Comparison of ENCODE assay signal across 8 mouse cellular contexts in the genomic region with DNA sequence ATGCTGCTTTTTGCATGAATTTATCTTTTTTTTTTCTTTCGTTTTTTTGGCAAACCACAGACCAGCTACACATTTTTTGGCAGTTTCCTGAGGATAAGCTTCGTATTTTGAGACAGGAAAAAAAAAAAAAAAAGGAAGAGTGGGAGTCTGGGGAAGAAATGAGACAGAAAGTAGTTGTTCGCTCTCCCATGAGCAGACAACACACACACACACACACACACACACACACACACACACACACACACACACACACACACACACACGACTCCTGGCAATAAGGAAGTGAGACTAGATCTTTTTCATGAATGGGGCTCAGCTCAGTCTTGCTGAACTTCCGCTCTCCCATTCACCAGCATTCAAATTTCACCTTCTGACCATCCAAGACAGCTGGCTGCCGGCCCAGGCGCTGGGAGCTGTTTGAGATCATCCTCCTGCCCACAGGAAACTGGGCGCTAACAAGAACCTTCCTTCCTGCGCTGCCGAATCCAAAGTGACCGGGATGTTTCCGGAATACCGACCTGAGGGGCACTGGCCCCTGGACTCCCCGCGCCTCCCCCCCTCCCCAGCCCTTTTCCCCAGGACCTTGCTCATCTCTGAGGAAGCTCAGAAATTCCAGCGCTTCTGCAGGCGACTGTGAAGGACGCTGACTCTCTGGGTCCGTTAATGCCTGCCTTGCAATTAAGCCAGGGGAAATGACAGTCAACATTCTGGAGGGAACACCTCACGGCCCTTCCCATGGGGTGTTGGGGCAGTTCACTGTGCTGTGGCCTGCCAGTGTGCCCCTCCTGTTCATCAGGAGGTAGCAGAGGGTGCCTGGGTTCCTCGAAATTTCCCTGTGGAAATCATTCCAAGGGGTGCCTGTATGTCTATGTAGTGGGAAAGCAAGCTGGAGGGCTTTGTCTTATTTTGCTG.
DNase-seq lines count a peak whose midpoint lies in the region; ATAC-seq and TF ChIP-seq lines count a peak whose summit lies in the region.

No protein-coding gene starts in this region.

- intact Hi-C loops in gastrocnemius, postnatal 14 days (cut with DNase I; ENCODE audit: low total_unique reads): no loop called here

- DNase-seq in adrenal gland, adult (ENCODE audit: inconsistent age in 2 of 2, low spot score in 1 of 2): peak; percentile 81 to 90
- DNase-seq in gastrocnemius, postnatal 14 days: peak; percentile 78
- peak; percentile 37 to 46 for DNase-seq in left cerebral cortex, adult 8-10 months (ENCODE audit: low spot score in 2 of 2)
- DNase-seq in right cerebral cortex, adult 18-20 months: peak; percentile 68
- peak; percentile 26 to 61 for DNase-seq in urinary bladder, postnatal 36 days (ENCODE audit: low spot score in 2 of 2)

- H3K4me3 ChIP-seq in cortical plate, adult 2 months (ENCODE audit: insufficient read depth, low read length): peak overlapping the region; percentile 16; the same call in 1 of the 2 replicates
- peak overlapping the region; percentile 10; the same call in 1 of the 2 replicates for H3K4me3 ChIP-seq in macrophage (ENCODE audit: inconsistent target)

- no peak for TF ChIP-seq POLR2A in cortical plate, adult 2 months (IDR thresholded peaks at IDR 0.05; ENCODE audit: extremely low read depth, insufficient read depth, low read length)

- peaks cover 3% of the 10 kb centered on the region for H3K4me1 ChIP-seq in cortical plate, adult 2 months (ENCODE audit: control insufficient read depth, insufficient read depth, low read length)

- no peaks in the 10 kb centered on the region for H3K79me2 ChIP-seq in macrophage (ENCODE audit: inconsistent target)

- TF ChIP-seq CTCF in cortical plate, adult 2 months (IDR thresholded peaks at IDR 0.05; ENCODE audit: extremely low read depth, insufficient read depth, low read length): no peak

- H3K27ac ChIP-seq in cortical plate, adult 2 months (ENCODE audit: insufficient read depth, low read length): no peak overlapping the region
- peak overlapping the region; percentile 73 for H3K27ac ChIP-seq in macrophage

- WGBS in macrophage (ENCODE audit: missing documents): 1% methylated on average over 19 of the region's 21 CpGs

- ATAC-seq in inflammation-experienced regulatory T-cells, adult 6 months: peak; percentile 58

- no peaks in the 10 kb centered on the region for H3K36me3 ChIP-seq in macrophage (ENCODE audit: inconsistent target)
